Mouse (Mus musculus): ENCODE results near the gene Glrb. TPM values are rescaled to one million over a fixed set of nuclear protein-coding genes. Genes with fewer than 3 reads are reported as not detected.

The Glrb gene
- 0.34 TPM in 2 replicates for polyA plus RNA-seq (2012; rRNA removed)

DNA sequence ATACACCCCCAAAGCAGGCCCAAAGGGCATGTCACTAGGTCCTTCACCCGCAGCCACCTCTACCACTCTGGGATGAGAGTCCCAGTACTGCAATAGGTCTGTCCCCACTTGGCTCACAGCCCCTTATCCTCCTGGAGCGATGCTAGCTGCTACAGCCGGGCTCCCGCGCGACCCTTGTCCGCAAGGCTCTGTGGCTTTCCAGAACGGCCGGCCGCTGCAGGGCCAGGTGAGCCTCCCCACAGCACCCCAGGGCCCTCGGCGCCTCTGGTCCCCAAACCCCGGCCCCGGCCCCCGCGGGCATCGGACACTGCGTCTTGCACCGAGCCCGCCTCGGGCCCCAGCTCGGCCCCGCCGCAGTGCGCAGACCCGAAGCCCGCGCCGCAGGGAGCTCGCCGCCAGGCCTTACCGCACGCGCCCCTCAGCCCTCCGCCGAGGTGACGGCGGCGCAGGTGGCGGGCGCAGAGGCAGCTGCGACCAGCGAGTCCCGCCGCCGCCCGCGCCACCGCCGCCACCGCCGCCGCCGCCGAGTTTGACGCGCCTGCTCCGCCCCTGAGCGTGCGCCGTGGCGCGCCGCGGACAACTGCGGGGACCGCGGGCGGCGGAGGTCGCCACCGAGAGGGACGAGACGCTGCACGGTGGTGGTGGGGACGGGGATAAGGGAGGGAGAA is at the start of gene Glrb:
TSS of gene Glrb (minus strand) at position 550 of the 668 bp plus-strand sequence.
- no peak for TF ChIP-seq CTCF (IDR thresholded peaks at IDR 0.05; ENCODE audit: borderline replicate concordance, control insufficient read depth, extremely low read depth, insufficient read depth, low read length, poor library complexity)
- TF ChIP-seq POLR2A (IDR thresholded peaks at IDR 0.05; ENCODE audit: control insufficient read depth, extremely low read depth, insufficient read depth, low read length, poor library complexity): no peak
- Histone ChIP-seq H3K4me1 (replicated peaks; ENCODE audit: control insufficient read depth, insufficient read depth, low read length) (no peaks in the 10 kb centered on the region), H3K36me3 (ENCODE audit: control insufficient read depth, insufficient read depth, low read length) (no peaks in the 10 kb centered on the region), H3K4me3 (ENCODE audit: control insufficient read depth, insufficient read depth, low read length) (0 out of 2 replicates have a peak within 1 kb of the TSS, but pooled peaks have one; percentile 14), H3K27me3 (ENCODE audit: control insufficient read depth, insufficient read depth, low read length) (peaks cover 4% of the 10 kb centered on the region; the same call in 1 of the 2 replicates), H3K27ac (ENCODE audit: control insufficient read depth, insufficient read depth, low read length) (no peak within 1 kb of the TSS)
- peak; percentile 1 for DNase-seq
- WGBS: 2% methylated on average over 76 of the region's 76 CpGs

DNA sequence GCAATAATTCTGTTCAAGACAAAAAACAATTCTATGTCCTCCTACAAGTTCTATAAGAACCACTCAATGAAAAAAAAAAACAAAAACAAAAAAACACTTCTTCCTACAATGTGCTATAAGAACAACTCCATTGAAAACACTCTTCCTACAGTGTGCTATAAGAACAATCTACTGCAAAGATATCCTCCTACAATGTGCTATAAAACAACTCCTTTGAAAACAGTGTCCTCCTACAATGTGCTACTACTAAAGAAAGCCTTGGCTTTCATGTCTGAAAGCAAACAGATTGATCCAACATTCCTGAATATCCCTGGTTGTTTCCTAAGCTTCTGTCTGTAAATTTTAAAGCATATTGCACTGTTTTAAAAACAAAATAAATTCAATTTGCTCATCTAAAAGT is 46.5 kb upstream of the Glrb start:
- Histone ChIP-seq H3K4me1 (replicated peaks; ENCODE audit: control insufficient read depth, insufficient read depth, low read length) (no peaks in the 10 kb centered on the region), H3K27ac (ENCODE audit: control insufficient read depth, insufficient read depth, low read length) (no peak overlapping the region), H3K36me3 (ENCODE audit: control insufficient read depth, insufficient read depth, low read length) (no peaks in the 10 kb centered on the region), H3K4me3 (ENCODE audit: control insufficient read depth, insufficient read depth, low read length) (no peak overlapping the region), H3K27me3 (ENCODE audit: control insufficient read depth, insufficient read depth, low read length) (no peaks in the 10 kb centered on the region)
- TF ChIP-seq CTCF (IDR thresholded peaks at IDR 0.05; ENCODE audit: borderline replicate concordance, control insufficient read depth, extremely low read depth, insufficient read depth, low read length, poor library complexity) (no peak), POLR2A (IDR thresholded peaks at IDR 0.05; ENCODE audit: control insufficient read depth, extremely low read depth, insufficient read depth, low read length, poor library complexity) (no peak)
- no peak for DNase-seq

DNA sequence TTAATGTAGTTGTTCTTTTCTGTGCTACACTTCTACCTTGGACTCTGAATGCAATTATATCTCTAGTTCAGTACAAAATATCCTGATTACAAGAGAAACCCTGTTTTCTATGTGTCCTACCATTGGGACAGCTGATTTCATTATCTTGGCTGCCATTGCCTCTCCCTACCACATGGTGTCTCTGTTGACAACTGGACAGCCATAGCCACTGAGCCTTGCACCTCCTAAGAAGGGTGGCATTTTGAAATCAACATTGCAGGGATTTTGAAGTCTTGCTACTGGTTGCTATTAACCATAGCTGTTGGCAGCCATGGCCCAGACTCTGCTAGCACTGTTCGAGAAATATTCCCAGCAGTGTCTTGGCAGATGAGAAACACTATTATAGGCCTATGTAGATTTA is 45.1 kb upstream of the Glrb start:
- whole genome bisulfite sequencing: 52% methylated on average over 1 of the region's 1 CpGs
- peak; percentile 38 for DNase-seq
- Histone ChIP-seq H3K4me1 (replicated peaks; ENCODE audit: control insufficient read depth, insufficient read depth, low read length) (no peaks in the 10 kb centered on the region), H3K36me3 (ENCODE audit: control insufficient read depth, insufficient read depth, low read length) (no peaks in the 10 kb centered on the region), H3K4me3 (ENCODE audit: control insufficient read depth, insufficient read depth, low read length) (no peak overlapping the region), H3K27ac (ENCODE audit: control insufficient read depth, insufficient read depth, low read length) (no peak overlapping the region), H3K27me3 (ENCODE audit: control insufficient read depth, insufficient read depth, low read length) (no peaks in the 10 kb centered on the region)
- TF ChIP-seq CTCF (IDR thresholded peaks at IDR 0.05; ENCODE audit: borderline replicate concordance, control insufficient read depth, extremely low read depth, insufficient read depth, low read length, poor library complexity) (no peak), POLR2A (IDR thresholded peaks at IDR 0.05; ENCODE audit: control insufficient read depth, extremely low read depth, insufficient read depth, low read length, poor library complexity) (no peak)

DNA sequence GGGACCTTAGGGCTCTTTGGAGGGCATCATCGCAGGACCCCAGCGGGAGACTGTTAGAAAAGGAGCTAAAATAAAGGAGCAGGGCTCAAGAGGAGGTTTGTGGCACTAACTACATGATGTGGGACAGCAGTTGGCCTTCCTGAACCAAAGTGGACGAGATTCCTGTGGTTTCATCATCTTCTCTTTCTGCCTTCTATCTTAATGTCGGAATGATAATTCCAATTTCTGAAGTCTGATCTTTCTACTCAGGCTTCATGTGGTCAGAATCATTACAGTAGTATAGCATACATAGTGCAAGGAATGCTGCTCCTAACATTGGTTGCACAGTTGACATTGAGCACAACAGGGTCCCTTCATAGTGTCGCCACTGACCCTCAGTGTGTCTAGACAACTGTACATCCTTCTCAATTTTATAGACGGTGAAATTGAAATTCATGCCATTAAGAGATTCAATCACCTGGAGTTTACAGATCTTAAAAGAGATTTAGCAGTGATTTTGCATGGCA is 372 bp upstream of the Glrb start:
- no peaks in the 10 kb centered on the region for H3K36me3 ChIP-seq (ENCODE audit: control insufficient read depth, insufficient read depth, low read length)
- no peak overlapping the region for H3K27ac ChIP-seq (ENCODE audit: control insufficient read depth, insufficient read depth, low read length)
- H3K27me3 ChIP-seq (ENCODE audit: control insufficient read depth, insufficient read depth, low read length): peaks cover 4% of the 10 kb centered on the region; the same call in 1 of the 2 replicates
- H3K4me1 ChIP-seq (replicated peaks; ENCODE audit: control insufficient read depth, insufficient read depth, low read length): no peaks in the 10 kb centered on the region
- WGBS: 37% methylated on average over 6 of the region's 6 CpGs
- TF ChIP-seq POLR2A (IDR thresholded peaks at IDR 0.05; ENCODE audit: control insufficient read depth, extremely low read depth, insufficient read depth, low read length, poor library complexity): no peak
- no peak for TF ChIP-seq CTCF (IDR thresholded peaks at IDR 0.05; ENCODE audit: borderline replicate concordance, control insufficient read depth, extremely low read depth, insufficient read depth, low read length, poor library complexity)
- no peak for DNase-seq
- H3K4me3 ChIP-seq (ENCODE audit: control insufficient read depth, insufficient read depth, low read length): 0 out of 2 replicates have a peak overlapping the region, but pooled peaks have one; percentile 14

DNA sequence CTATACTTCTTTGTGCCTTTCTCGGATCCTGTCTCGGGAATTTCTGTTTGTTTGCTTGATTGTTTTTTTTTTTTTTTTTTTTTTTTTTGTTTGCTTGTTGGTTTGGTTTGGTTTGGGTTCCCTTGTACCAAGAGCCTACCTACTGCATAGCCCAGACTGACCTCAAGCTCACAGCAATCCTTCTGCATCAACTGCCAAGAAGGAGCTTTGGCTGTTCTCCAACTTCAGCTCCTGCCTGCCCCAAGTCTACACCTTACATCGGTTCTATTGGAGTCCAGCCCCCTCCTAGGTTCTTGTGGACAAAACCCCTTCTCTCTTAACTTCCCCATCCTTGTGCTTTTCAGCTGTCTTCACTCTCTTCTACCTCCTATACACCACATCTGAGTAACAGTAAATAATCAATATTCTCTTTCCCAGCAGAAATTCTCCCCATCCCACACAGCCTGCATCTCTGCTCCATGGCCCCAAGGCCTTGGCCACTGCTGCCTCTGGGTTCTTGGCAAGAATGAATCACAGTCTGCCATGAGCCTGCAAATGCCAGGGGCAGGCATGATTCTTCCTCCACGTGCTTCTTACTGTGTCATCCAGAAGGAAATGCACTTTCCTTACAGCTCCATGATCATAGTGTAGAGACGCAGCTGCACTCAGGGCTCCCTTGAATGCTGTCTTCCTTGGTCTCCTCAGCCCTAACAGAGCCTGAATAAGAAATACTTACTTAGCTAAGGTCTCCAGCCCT is 18.5 kb downstream of the Glrb start:
- no peaks in the 10 kb centered on the region for H3K4me1 ChIP-seq (replicated peaks; ENCODE audit: control insufficient read depth, insufficient read depth, low read length)
- no peaks in the 10 kb centered on the region for H3K27me3 ChIP-seq (ENCODE audit: control insufficient read depth, insufficient read depth, low read length)
- no peak overlapping the region for H3K4me3 ChIP-seq (ENCODE audit: control insufficient read depth, insufficient read depth, low read length)
- no peak for DNase-seq
- 81% methylated on average over 5 of the region's 5 CpGs for WGBS
- TF ChIP-seq POLR2A (IDR thresholded peaks at IDR 0.05; ENCODE audit: control insufficient read depth, extremely low read depth, insufficient read depth, low read length, poor library complexity) (no peak), CTCF (IDR thresholded peaks at IDR 0.05; ENCODE audit: borderline replicate concordance, control insufficient read depth, extremely low read depth, insufficient read depth, low read length, poor library complexity) (no peak)
- H3K27ac ChIP-seq (ENCODE audit: control insufficient read depth, insufficient read depth, low read length): no peak overlapping the region
- H3K36me3 ChIP-seq (ENCODE audit: control insufficient read depth, insufficient read depth, low read length): no peaks in the 10 kb centered on the region

DNA sequence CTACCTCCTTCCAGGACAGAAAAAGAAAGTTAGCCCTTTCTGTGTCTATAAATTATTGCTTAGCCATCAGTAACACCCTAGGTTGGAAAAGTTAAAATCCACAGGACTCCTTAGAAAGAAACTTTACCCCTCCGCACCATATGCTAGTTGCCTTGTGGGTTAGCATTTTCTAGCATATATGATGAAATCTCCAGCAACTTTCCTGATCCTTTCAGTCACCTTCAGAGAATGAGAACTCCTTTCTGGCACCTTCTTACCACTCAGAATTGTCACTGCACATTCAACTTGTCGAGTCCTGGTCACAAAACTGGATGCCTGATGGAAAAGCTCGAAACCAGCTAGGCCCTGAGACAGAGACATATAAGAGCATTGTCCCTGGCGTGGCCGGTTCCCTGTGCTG is 19.1 kb downstream of the Glrb start:
- H3K4me3 ChIP-seq (ENCODE audit: control insufficient read depth, insufficient read depth, low read length): no peak overlapping the region
- TF ChIP-seq CTCF (IDR thresholded peaks at IDR 0.05; ENCODE audit: borderline replicate concordance, control insufficient read depth, extremely low read depth, insufficient read depth, low read length, poor library complexity): no peak
- no peak for TF ChIP-seq POLR2A (IDR thresholded peaks at IDR 0.05; ENCODE audit: control insufficient read depth, extremely low read depth, insufficient read depth, low read length, poor library complexity)
- H3K27ac ChIP-seq (ENCODE audit: control insufficient read depth, insufficient read depth, low read length): no peak overlapping the region
- WGBS: 93% methylated on average over 5 of the region's 5 CpGs
- DNase-seq: no peak
- no peaks in the 10 kb centered on the region for H3K4me1 ChIP-seq (replicated peaks; ENCODE audit: control insufficient read depth, insufficient read depth, low read length)
- H3K36me3 ChIP-seq (ENCODE audit: control insufficient read depth, insufficient read depth, low read length): no peaks in the 10 kb centered on the region
- H3K27me3 ChIP-seq (ENCODE audit: control insufficient read depth, insufficient read depth, low read length): no peaks in the 10 kb centered on the region
